Mouse (Mus musculus): ENCODE measurements around the gene Utf1. TPM values are rescaled to one million over a fixed set of nuclear protein-coding genes. Genes with fewer than 3 reads are reported as not detected.
A peak's percentile ranks its signal among the peaks of the same experiment; 100 is the strongest.

Gene Utf1
- 1.6 TPM in 1 of 2 replicates, not detected in the other for polyA plus RNA-seq (2015; fragmentation: Nextera tagmentation; extraction: Ambion mirVana)

GRCm38 (mm10) chr7:139943674-139944281 is at the start of gene Utf1:
Gene Utf1 (plus strand): TSS chr7:139943789.
- WGBS = under 1% methylated on average over 56 of the region's 59 CpGs
- 0 out of 2 replicates have a peak, but pooled peaks have one; percentile 38 for ATAC-seq (ENCODE audit: low FRiP score)
- no peak within 1 kb of the TSS for H3K27ac ChIP-seq (replicated peaks)
- H3K4me2 ChIP-seq = peak within 1 kb of the TSS; percentile 57
- no peaks in the 10 kb centered on the region for H3K9me3 ChIP-seq (replicated peaks)
- no peak within 1 kb of the TSS for H3K9ac ChIP-seq (replicated peaks)
- H3K27me3 ChIP-seq (replicated peaks) = peaks cover 89% of the 10 kb centered on the region
- H3K4me3 ChIP-seq (replicated peaks) = peak within 1 kb of the TSS; percentile 33
- H3K36me3 ChIP-seq = no peaks in the 10 kb centered on the region
- H3K4me1 ChIP-seq = peaks cover 16% of the 10 kb centered on the region

DNA sequence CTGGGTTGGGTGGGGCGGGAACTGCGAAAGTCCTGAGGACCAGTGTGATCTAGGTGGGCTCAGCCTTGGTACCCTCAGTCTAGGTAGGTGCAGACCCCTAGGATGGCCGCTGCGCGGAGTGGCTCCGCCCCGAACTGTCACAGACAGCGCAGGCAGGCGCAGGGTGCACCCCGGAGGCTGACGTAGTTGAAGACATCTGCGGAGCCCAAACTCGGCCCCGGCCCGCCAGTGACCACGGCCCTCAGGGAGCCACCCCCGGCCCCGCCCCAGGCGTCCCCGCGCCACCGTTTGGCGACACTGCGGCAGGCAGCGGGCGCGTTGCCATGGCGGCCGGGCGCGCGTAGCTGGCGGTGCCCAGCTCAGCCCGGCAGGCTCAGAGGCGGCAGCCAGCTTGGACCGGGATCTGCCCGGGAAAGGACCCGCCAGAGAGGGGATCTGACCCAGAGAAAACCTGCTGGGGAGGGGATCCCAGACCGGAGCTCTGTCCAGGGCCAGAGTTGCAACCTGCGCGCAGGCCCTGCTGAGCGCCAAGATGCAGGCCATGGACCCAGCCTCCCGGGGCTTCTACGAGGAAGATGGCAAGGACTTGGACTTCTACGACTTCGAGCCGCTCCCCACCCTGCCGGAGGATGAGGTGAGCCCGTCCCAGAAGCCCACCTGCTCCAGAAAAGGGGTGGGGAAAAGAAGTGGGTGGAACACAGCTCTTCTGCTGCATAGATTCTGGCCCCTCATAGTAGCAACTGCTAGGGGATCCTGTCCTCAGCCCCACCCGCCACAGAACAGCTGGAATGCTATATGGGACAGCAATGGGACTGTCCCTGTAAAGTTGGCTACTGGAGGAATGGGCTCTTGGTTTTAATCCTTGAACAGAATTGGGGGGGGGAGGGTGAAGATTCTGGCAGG is 48.7 kb upstream of the Utf1 start, which contains the start of gene Kndc1:
Gene Kndc1 (plus strand): TSS at position 42 of the 903 bp plus-strand sequence.
- Histone ChIP-seq H3K27ac (replicated peaks) (peak within 1 kb of the TSS; percentile 51; the same call in 1 of the 2 replicates), H3K9me3 (replicated peaks) (no peaks in the 10 kb centered on the region)

GRCm38 (mm10) chr7:139896271-139896670 is 47.3 kb upstream of the Utf1 start:
- Histone ChIP-seq H3K4me2 (peak overlapping the region; percentile 87), H3K4me1 (peaks cover 28% of the 10 kb centered on the region), H3K27me3 (replicated peaks) (peaks cover 32% of the 10 kb centered on the region), H3K4me3 (replicated peaks) (peak overlapping the region; percentile 68; the same call in 1 of the 2 replicates), H3K9me3 (replicated peaks) (no peaks in the 10 kb centered on the region), H3K27ac (replicated peaks) (no peak overlapping the region), H3K36me3 (no peaks in the 10 kb centered on the region), H3K9ac (replicated peaks) (peak overlapping the region; percentile 75; the same call in 1 of the 2 replicates)
- 81% methylated on average over 7 of the region's 7 CpGs for WGBS
- no peak for ATAC-seq (ENCODE audit: low FRiP score)

More for the DNA sequence above, 48.7 kb upstream of the Utf1 start, which contains the start of gene Kndc1:
- H3K4me3 ChIP-seq (replicated peaks) = peak within 1 kb of the TSS; percentile 68
- no peaks in the 10 kb centered on the region for H3K36me3 ChIP-seq
- H3K27me3 ChIP-seq (replicated peaks) = peaks cover 32% of the 10 kb centered on the region
- peak; percentile 90 for ATAC-seq (ENCODE audit: low FRiP score)
- peak within 1 kb of the TSS; percentile 87 for H3K4me2 ChIP-seq
- peaks cover 28% of the 10 kb centered on the region for H3K4me1 ChIP-seq
- WGBS = 1% methylated on average over 49 of the region's 50 CpGs
- H3K9ac ChIP-seq (replicated peaks) = peak within 1 kb of the TSS; percentile 75

DNA sequence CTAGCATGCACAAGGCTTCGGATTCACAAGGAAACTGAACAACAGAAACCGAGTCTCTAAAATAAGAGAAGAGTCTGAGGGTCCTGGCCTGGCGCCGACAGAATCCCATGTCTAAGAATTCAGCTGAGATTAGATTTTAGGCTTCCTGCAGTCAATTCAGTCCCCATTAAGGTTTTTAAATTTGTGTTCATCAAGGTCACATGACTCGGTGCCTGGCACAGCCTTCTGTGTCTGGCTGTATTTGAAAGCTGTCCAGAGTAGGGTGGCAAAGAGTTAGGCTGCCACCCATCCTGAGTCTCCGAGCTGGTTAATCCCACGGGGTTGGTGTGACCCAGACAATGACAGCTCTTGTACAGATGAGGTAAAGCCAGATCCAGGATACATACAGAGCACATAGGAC is 46.8 kb upstream of the Utf1 start:
- Histone ChIP-seq H3K4me3 (replicated peaks) (no peak overlapping the region), H3K27me3 (replicated peaks) (peaks cover 32% of the 10 kb centered on the region), H3K9me3 (replicated peaks) (no peaks in the 10 kb centered on the region), H3K27ac (replicated peaks) (no peak overlapping the region), H3K4me2 (no peak overlapping the region), H3K4me1 (peaks cover 28% of the 10 kb centered on the region), H3K36me3 (no peaks in the 10 kb centered on the region), H3K9ac (replicated peaks) (no peak overlapping the region)
- 90% methylated on average over 7 of the region's 7 CpGs for WGBS
- ATAC-seq (ENCODE audit: low FRiP score) = no peak

DNA sequence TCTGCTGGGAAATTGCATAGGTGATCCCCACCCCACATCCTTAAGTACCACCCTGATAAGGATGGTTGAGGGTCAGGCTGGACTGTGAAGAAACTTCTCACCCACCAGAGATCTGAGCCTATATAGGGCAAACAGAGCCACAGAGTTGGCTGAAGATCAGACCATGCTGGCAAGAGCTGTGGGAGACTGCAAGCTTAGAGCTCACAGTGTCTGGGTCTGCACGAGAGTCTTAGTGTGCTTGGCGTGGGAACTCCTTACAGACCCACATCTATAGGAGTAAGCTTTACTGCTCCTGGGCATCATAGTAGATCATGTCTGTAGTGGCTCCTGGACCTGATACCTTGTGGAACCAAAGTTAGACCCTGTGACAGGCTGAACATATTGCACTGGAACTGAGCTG is 45.0 kb upstream of the Utf1 start:
- no peak overlapping the region for H3K9ac ChIP-seq (replicated peaks)
- no peaks in the 10 kb centered on the region for H3K9me3 ChIP-seq (replicated peaks)
- peaks cover 28% of the 10 kb centered on the region for H3K4me1 ChIP-seq
- H3K4me2 ChIP-seq = no peak overlapping the region
- ATAC-seq (ENCODE audit: low FRiP score) = no peak
- H3K4me3 ChIP-seq (replicated peaks) = no peak overlapping the region
- no peak overlapping the region for H3K27ac ChIP-seq (replicated peaks)
- peaks cover 19% of the 10 kb centered on the region for H3K27me3 ChIP-seq (replicated peaks)
- WGBS = 78% methylated on average over 2 of the region's 2 CpGs
- peaks cover 5% of the 10 kb centered on the region; the same call in 1 of the 2 replicates for H3K36me3 ChIP-seq

DNA sequence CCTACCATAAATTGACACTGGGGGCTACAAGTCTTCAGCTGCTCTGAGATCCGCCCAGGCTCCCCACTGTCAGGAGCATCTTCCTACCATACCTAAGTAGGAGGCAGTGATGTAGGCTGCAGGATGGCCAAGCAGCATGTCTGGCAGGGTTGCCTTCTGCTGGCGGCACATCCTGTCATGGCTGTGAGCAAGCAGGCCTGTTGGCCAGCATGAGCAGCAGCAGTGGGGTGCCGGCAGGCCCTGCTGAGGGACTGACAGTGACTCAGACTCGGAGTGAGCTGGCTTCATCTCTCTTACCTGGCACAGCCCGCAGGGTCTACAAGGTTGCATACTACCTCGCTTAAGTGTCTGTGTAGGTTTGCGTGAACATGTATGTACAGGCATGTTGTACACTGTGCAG is 44.1 kb upstream of the Utf1 start:
- H3K36me3 ChIP-seq = peaks cover 5% of the 10 kb centered on the region; the same call in 1 of the 2 replicates
- no peak for ATAC-seq (ENCODE audit: low FRiP score)
- 92% methylated on average over 7 of the region's 7 CpGs for WGBS
- H3K27me3 ChIP-seq (replicated peaks) = peaks cover 10% of the 10 kb centered on the region; the same call in 1 of the 2 replicates
- H3K4me3 ChIP-seq (replicated peaks) = no peak overlapping the region
- peaks cover 21% of the 10 kb centered on the region for H3K4me1 ChIP-seq
- no peak overlapping the region for H3K4me2 ChIP-seq
- no peaks in the 10 kb centered on the region for H3K9me3 ChIP-seq (replicated peaks)
- no peak overlapping the region for H3K27ac ChIP-seq (replicated peaks)
- H3K9ac ChIP-seq (replicated peaks) = no peak overlapping the region

DNA sequence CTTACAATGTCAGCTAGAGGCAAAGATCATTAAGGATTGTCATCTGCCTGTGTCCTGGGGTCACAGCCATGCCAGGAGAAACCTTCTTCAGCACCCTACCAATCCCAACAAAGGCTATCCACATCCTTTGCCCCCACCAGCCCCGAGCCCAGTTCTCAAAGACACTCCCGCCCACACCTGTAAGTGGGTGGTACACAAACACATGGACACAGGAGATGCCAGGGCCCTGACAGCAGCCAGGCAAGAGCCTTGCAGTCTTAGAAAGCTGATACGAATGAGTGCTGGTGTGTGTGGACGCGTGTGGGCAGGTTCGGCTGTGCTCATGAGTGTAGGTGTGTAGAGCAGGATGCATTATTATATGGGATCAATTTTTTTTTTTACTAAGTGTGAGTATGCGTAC is 43.1 kb upstream of the Utf1 start:
- Histone ChIP-seq H3K4me2 (no peak overlapping the region), H3K27ac (replicated peaks) (no peak overlapping the region), H3K9me3 (replicated peaks) (no peaks in the 10 kb centered on the region), H3K36me3 (peaks cover 5% of the 10 kb centered on the region; the same call in 1 of the 2 replicates), H3K4me3 (replicated peaks) (no peak overlapping the region), H3K9ac (replicated peaks) (no peak overlapping the region), H3K4me1 (peaks cover 24% of the 10 kb centered on the region), H3K27me3 (replicated peaks) (peaks cover 6% of the 10 kb centered on the region; the same call in 1 of the 2 replicates)
- no peak for ATAC-seq (ENCODE audit: low FRiP score)
- 96% methylated on average over 7 of the region's 7 CpGs for WGBS

GRCm38 (mm10) chr7:139900896-139901295 is 42.7 kb upstream of the Utf1 start:
- Histone ChIP-seq H3K4me1 (peaks cover 23% of the 10 kb centered on the region), H3K9ac (replicated peaks) (no peak overlapping the region), H3K4me3 (replicated peaks) (no peak overlapping the region), H3K36me3 (peaks cover 5% of the 10 kb centered on the region; the same call in 1 of the 2 replicates), H3K27ac (replicated peaks) (no peak overlapping the region), H3K27me3 (replicated peaks) (0 out of 2 replicates have a peak, but pooled peaks cover 3% of the 10 kb centered on the region), H3K4me2 (no peak overlapping the region), H3K9me3 (replicated peaks) (no peaks in the 10 kb centered on the region)
- 91% methylated on average over 6 of the region's 6 CpGs for WGBS
- ATAC-seq (ENCODE audit: low FRiP score) = no peak

DNA sequence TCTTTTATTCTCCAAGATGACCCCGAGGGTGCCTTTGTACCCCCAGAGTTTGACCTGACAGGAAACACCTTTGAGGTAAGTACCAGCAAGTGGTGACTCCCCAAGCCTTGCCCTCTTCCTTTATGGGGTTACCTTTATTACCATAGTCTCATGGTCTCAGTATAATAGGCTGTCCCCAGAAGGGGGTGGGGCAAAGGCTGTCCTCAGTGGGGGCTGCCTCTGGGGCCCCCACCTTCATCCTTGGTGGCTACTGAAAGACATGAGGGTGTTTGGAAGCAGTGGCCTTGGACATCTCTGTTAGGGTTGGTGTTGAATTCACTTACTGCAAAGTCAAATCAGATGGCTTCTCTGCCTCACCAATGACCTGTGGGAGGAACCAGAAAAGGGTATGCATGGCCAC is 41.6 kb upstream of the Utf1 start:
- ATAC-seq (ENCODE audit: low FRiP score) = no peak

GRCm38 (mm10) chr7:139905261-139905660 is 38.3 kb upstream of the Utf1 start:
- Histone ChIP-seq H3K9me3 (replicated peaks) (no peaks in the 10 kb centered on the region), H3K27ac (replicated peaks) (no peak overlapping the region), H3K4me1 (peaks cover 30% of the 10 kb centered on the region), H3K9ac (replicated peaks) (no peak overlapping the region), H3K4me2 (peak overlapping the region; percentile 19), H3K4me3 (replicated peaks) (no peak overlapping the region), H3K36me3 (peaks cover 5% of the 10 kb centered on the region; the same call in 1 of the 2 replicates), H3K27me3 (replicated peaks) (no peaks in the 10 kb centered on the region)
- WGBS = 11% methylated on average over 6 of the region's 6 CpGs
- no peak for ATAC-seq (ENCODE audit: low FRiP score)

More for the DNA sequence above, 41.6 kb upstream of the Utf1 start:
- WGBS = 42% methylated on average over 1 of the region's 1 CpGs
- H3K9me3 ChIP-seq (replicated peaks) = no peaks in the 10 kb centered on the region
- H3K9ac ChIP-seq (replicated peaks) = no peak overlapping the region
- H3K4me1 ChIP-seq = peaks cover 17% of the 10 kb centered on the region
- no peak overlapping the region for H3K4me3 ChIP-seq (replicated peaks)
- H3K4me2 ChIP-seq = no peak overlapping the region
- H3K27me3 ChIP-seq (replicated peaks) = 0 out of 2 replicates have a peak, but pooled peaks cover 3% of the 10 kb centered on the region
- H3K36me3 ChIP-seq = peaks cover 5% of the 10 kb centered on the region; the same call in 1 of the 2 replicates
- no peak overlapping the region for H3K27ac ChIP-seq (replicated peaks)

DNA sequence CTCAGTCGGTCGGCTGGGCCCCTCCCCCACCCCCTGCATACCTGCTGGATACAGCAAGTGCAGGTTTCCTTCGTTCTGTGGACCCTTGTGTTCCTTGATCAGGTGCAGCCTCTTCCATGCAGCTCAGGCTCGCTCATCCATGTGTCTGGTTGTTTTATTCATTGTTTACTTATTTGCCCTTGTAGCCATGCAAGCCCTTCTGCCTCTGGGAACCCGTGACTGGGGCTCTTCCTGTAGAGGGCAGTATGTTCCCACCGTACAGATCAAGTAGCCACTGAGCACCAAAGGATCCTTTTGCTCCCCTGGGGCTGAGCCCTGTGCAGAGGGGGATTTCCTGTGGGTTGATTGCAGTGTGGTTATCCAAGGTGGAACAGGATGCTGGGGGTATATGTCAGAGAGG is 37.9 kb upstream of the Utf1 start:
- H3K4me2 ChIP-seq = peak overlapping the region; percentile 19
- H3K27ac ChIP-seq (replicated peaks) = no peak overlapping the region
- no peaks in the 10 kb centered on the region for H3K9me3 ChIP-seq (replicated peaks)
- peaks cover 5% of the 10 kb centered on the region; the same call in 1 of the 2 replicates for H3K36me3 ChIP-seq
- no peak overlapping the region for H3K4me3 ChIP-seq (replicated peaks)
- H3K9ac ChIP-seq (replicated peaks) = no peak overlapping the region
- H3K27me3 ChIP-seq (replicated peaks) = no peaks in the 10 kb centered on the region
- 0 out of 2 replicates have a peak, but pooled peaks have one; percentile 18 for ATAC-seq (ENCODE audit: low FRiP score)
- H3K4me1 ChIP-seq = peaks cover 31% of the 10 kb centered on the region
- whole genome bisulfite sequencing = 8% methylated on average over 6 of the region's 6 CpGs

Measured in neural tube, embryonic 15.5 days (tissue).